Mouse (Mus musculus) forebrain, embryonic 10.5 days (tissue): Measurements from ENCODE around the gene Ubxn11. TPM values are rescaled to one million over a fixed set of nuclear protein-coding genes. Genes with fewer than 3 reads are reported as not detected.
A peak's percentile ranks its signal among the peaks of the same experiment; 100 is the strongest.

Source experiments
- DNase-seq: peaks from one replicate; pipeline ENCODE4 v3.0.0-alpha.2; 2017; ENCODE audit warnings: low spot score; ENCODE audit errors: extremely low spot score
- H3K27ac ChIP-seq: fragments of 300-500 bp; sonication (generic); 2 replicates; pipeline ENCODE4 v1.5.1; 2016; ENCODE audit warnings: mild to moderate bottlenecking
- H3K27me3 ChIP-seq: fragments of 300-500 bp; sonication (generic); 2 replicates; pipeline ENCODE4 v1.6.1; 2016; ENCODE audit warnings: mild to moderate bottlenecking; ENCODE audit not compliant: poor library complexity, severe bottlenecking
- H3K36me3 ChIP-seq: fragments of 300-500 bp; sonication (generic); replicated peaks from 2 replicates; pipeline ENCODE4 v1.6.1; 2016; ENCODE audit warnings: mild to moderate bottlenecking, moderate library complexity
- H3K4me1 ChIP-seq: fragments of 300-500 bp; sonication (generic); 2 replicates; pipeline ENCODE4 v1.6.1; 2016
- H3K4me3 ChIP-seq: fragments of 300-500 bp; sonication (generic); 2 replicates; pipeline ENCODE4 v1.5.1; 2016; ENCODE audit warnings: mild to moderate bottlenecking, moderate library complexity
- H3K9me3 ChIP-seq: fragments of 300-500 bp; sonication (generic); 2 replicates; pipeline ENCODE4 v1.6.1; 2016; ENCODE audit warnings: mild to moderate bottlenecking, moderate library complexity
- WGBS: fragments of 180-500 bp; shearing (Covaris S2); methylation state at CpG from one replicate; pipeline ENCODE4 v1.1.7; 2016; 5-methylcytosine and 5-hydroxymethylcytosine counted together
- polyA plus RNA-seq: library from polyadenylated mRNA; unstranded; fragments of >200 nt; fragmentation: Nextera tagmentation; extraction: Ambion mirVana; gene quantifications from 2 replicates; pipeline ENCODE4 v1.2.1, GENCODE M21; 2016

The Ubxn11 gene
- polyA plus RNA-seq, 1 experiment from 2014 or later: 7.3 TPM

DNA sequence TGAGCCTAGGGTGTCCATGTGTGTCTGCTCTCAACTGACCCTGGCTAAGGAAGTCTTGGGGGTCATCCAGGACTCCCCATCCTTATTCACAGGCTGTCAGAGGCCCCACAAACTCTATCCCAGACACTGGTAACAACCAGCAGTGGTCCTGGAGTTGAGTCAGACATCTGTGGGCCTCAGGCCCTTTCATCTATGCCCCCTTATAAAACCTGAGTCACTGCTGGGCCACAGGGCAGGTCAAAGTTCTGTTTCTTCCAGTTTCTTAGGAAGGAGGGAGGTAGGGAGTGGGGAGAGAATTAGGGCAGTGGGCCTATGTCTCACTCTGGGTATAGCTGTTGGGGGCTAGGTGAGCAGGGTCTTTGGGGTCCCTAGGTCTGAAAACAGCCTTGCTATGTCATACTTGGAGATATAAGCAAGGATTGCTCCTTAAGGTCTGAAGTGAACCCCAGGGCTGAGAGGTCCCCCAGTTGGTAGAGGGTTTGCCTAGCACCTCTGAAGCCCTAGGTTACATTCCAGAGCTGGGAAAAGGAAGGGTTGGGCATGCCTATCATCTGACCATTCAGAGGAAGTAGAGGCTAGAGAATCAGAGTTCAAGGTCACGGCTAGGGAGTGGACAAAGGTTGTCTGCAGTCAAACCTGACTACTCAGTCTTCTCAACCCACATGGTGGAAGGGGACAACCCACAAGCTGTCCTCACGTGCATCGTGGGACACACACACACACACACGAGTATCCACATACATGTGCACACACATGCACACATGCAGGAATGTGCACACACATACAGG, 33.4 kb upstream of the Ubxn11 start:
- Histone ChIP-seq H3K4me1 (peaks cover 13% of the 10 kb centered on the region), H3K9me3 (peaks cover 3% of the 10 kb centered on the region; the same call in 1 of the 2 replicates), H3K36me3 (no peaks in the 10 kb centered on the region), H3K27me3 (peaks cover 34% of the 10 kb centered on the region), H3K27ac (no peak overlapping the region), H3K4me3 (no peak overlapping the region)
- DNase-seq: no peak
- WGBS: 90% methylated on average over 4 of the region's 4 CpGs

DNA sequence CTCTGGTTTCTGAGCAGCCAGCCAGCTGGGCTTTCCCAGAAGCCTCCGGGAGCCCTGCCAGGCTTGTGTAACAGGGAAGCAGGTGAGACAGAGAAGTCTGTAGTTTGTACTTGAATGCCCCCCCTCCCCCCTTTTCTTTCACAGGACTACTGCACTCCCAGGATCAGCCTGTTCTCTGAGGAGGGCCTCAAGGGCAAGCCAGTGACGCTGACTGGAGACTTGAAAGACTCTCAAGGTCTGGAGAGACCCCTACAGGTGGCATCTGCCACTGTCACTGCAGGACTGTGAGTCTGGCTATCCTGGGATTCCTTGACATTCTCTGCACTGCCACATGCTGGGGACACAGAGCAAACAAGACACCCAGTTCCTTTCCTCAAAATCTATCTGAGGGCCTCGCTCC, 23.7 kb upstream of the Ubxn11 start:
- peak overlapping the region; percentile 70 for H3K27ac ChIP-seq
- DNase-seq: peak; percentile 62
- H3K4me1 ChIP-seq: peaks cover 28% of the 10 kb centered on the region
- no peaks in the 10 kb centered on the region for H3K9me3 ChIP-seq
- H3K4me3 ChIP-seq: no peak overlapping the region
- H3K36me3 ChIP-seq: no peaks in the 10 kb centered on the region
- 26% methylated on average over 3 of the region's 3 CpGs for WGBS
- H3K27me3 ChIP-seq: peaks cover 40% of the 10 kb centered on the region

DNA sequence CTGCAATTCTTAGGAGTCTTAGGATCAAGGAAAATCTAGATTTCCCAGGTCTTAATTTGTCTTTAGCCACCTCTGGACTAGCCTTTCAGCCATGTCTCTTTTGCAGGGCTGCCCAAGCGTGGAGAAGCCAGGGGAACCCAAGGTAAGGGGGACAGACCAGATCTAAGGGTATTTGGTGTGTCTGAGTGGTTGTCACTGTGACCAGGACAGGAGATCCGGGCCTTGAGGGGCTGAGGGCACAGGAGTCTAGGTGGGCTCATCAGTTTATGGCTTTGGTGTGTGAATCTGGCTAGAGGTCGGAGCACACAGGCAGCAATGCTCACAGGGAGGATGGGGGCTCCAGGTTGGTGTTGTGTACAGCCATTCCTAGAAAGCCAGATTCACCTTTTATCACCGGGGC, 21.7 kb upstream of the Ubxn11 start:
- WGBS: 87% methylated on average over 4 of the region's 4 CpGs
- Histone ChIP-seq H3K9me3 (no peaks in the 10 kb centered on the region; the same call in 1 of the 2 replicates), H3K4me1 (peaks cover 28% of the 10 kb centered on the region), H3K36me3 (no peaks in the 10 kb centered on the region), H3K4me3 (0 out of 2 replicates have a peak overlapping the region, but pooled peaks have one; percentile 67), H3K27ac (no peak overlapping the region), H3K27me3 (peaks cover 41% of the 10 kb centered on the region)
- no peak for DNase-seq

DNA sequence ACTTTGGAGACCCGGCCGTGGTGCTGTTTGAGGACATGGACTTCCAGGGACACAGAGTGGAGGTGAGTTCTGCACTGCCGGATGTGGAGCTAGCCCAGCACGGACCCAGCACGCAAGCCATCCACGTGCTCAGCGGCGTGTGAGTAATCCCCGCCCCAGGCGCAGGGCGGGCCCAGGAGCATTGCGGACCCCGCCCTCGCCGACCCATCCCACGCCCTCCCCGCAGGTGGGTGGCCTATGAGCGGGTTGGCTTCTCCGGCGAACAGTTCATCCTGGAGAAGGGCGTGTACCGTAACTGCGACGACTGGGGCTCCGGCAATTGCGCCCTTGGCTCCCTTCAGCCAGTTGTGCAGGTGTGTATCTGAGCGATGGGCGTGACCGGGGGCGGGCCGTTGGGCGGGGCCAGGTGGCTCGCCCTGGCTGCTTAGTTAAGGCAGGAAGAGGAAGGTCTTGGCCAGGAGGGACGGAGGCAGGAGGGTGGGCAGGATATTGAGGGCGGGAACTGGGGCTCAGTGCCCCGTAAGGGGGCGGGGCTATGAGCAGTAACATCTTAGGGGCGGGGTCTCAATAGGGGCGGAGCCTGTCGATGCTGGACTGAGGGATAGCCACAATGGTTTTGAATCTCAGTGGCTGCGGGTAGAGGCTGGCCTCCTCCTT, 20.5 kb upstream of the Ubxn11 start:
- Histone ChIP-seq H3K27ac (peak overlapping the region; percentile 72), H3K9me3 (no peaks in the 10 kb centered on the region; the same call in 1 of the 2 replicates)

DNA sequence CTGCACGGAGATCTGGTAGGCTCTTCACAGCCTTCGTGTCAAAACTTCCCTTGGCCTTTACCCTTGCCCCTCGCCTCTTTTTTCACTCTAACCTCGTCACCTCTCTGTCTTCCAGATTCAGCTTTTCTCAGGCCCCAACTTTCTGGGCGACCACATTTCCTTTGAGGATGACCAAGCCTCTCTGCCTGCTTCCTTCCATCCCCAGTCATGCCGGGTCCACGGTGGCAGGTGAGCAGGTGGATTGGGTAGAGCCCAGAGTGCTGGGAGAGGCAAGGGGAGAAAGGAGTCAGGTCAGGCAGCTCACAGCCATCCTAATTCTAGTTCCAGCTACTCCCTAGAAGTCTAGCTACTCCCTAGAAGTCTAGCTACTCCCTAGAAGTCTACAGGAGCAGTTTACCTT, 19.9 kb upstream of the Ubxn11 start:
- Histone ChIP-seq H3K27ac (peak overlapping the region; percentile 72), H3K36me3 (no peaks in the 10 kb centered on the region), H3K9me3 (no peaks in the 10 kb centered on the region; the same call in 1 of the 2 replicates), H3K4me3 (peak overlapping the region; percentile 67), H3K27me3 (peaks cover 41% of the 10 kb centered on the region), H3K4me1 (peaks cover 28% of the 10 kb centered on the region)
- WGBS: 17% methylated on average over 7 of the region's 7 CpGs
- DNase-seq: no peak

More for the DNA sequence above, 20.5 kb upstream of the Ubxn11 start:
- DNase-seq: peak; percentile 74
- Histone ChIP-seq H3K36me3 (no peaks in the 10 kb centered on the region), H3K27me3 (peaks cover 41% of the 10 kb centered on the region), H3K4me3 (peak overlapping the region; percentile 67), H3K4me1 (peaks cover 28% of the 10 kb centered on the region)
- WGBS: under 1% methylated on average over 41 of the region's 41 CpGs

DNA sequence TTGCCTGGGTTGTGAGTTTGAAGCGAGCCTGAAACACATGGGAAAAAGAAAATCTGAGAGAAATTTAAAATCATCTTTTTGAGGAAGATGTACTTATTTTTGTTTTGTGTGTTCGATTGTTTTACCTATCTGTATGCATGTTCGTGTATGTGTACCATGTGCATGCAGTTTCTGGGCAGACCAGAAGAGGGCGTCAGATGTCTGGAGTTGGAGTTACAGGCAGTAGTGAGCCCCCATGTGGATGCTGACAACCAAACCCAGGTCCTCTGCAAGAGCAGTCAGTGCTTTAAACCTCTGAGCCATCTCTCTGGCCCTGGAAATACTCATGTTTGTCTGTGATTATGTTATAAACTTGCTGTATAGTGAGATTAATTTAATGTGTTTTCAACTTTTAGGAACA, 17.4 kb upstream of the Ubxn11 start:
- DNase-seq: no peak
- no peaks in the 10 kb centered on the region for H3K36me3 ChIP-seq
- peaks cover 18% of the 10 kb centered on the region for H3K4me1 ChIP-seq
- H3K9me3 ChIP-seq: no peaks in the 10 kb centered on the region; the same call in 1 of the 2 replicates
- WGBS: 85% methylated on average over 4 of the region's 4 CpGs
- H3K4me3 ChIP-seq: no peak overlapping the region
- no peak overlapping the region for H3K27ac ChIP-seq
- H3K27me3 ChIP-seq: peaks cover 35% of the 10 kb centered on the region

DNA sequence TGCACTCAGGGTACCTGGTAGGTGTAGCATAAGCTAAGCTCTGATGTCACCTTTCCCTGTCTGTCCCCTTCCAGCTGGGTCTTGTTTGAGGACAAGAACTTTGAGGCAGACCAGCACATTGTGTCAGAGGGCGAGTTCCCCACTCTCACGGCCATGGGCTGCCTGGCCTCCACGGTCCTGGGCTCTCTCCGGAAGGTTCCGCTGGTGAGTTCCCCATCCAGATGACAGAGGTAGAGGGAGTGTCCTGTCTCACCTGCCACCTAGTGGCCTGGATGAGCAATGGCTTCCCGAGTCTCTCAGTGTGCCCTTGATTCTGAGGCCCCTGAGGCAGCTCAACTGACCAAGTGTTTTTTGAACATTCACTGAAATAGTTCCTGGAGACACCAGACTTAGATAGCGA, 15.0 kb upstream of the Ubxn11 start:
- 54% methylated on average over 7 of the region's 7 CpGs for WGBS
- peaks cover 14% of the 10 kb centered on the region for H3K27me3 ChIP-seq
- no peaks in the 10 kb centered on the region; the same call in 1 of the 2 replicates for H3K9me3 ChIP-seq
- no peaks in the 10 kb centered on the region for H3K36me3 ChIP-seq
- DNase-seq: peak; percentile 52
- H3K4me3 ChIP-seq: no peak overlapping the region
- no peak overlapping the region for H3K27ac ChIP-seq
- H3K4me1 ChIP-seq: peaks cover 5% of the 10 kb centered on the region

DNA sequence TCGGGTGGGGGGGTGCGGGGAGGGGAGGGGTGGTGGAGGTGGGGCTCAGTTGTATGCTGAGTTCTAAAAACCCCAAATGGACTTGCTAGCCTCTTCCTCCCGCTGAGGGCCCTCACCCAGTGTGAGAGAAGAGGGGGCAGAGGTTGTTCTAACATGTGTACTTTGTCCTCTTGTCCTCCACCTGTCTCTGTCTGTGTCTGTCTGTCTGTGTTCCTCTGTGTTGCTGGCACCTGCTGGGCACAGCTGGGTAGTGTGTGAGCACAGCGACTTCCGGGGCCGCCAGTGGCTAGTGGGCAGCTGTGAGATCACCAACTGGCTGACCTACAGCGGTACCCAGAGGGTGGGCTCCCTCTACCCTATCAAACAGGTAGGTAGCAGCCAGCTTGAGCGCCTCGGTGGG, 13.3 kb upstream of the Ubxn11 start:
- H3K4me3 ChIP-seq: no peak overlapping the region
- WGBS: 82% methylated on average over 9 of the region's 9 CpGs
- no peaks in the 10 kb centered on the region for H3K4me1 ChIP-seq
- H3K36me3 ChIP-seq: no peaks in the 10 kb centered on the region
- H3K27ac ChIP-seq: no peak overlapping the region
- DNase-seq: no peak
- no peaks in the 10 kb centered on the region for H3K27me3 ChIP-seq
- H3K9me3 ChIP-seq: no peaks in the 10 kb centered on the region; the same call in 1 of the 2 replicates

DNA sequence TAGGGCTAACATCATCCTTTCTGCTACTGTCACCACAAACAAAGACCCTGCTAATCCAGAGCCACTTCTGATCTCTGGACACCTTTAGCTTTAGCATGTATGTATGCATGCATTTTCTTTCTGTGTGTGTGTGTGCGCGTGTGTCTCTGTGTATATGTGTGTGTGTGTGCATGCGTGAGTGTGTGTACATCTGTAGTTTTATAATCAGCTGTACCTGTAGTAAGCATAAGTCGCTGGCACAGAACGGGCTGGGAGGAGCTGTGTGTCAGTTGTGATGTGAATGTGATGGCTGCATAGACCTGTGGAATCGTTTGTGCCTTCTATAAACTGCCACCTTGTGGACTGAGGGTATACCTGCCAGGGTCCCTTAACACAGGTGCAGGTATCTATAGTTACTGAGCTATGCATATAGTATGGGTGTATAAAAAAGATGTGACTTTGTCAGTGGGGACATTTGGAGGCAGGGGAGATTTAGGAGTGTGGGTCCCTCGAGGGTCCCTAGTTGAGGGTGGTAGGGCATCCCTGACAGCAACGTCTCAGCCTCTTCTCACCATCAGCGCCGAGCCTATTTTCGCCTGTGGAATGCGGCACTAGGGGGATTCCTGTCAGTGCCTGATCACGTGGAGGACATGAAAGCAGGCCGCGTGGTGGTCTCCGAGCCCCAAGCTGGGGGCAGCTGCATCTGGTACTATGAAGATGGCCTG, 11.7 kb upstream of the Ubxn11 start:
- H3K9me3 ChIP-seq: no peaks in the 10 kb centered on the region
- 88% methylated on average over 16 of the region's 16 CpGs for WGBS
- DNase-seq: no peak
- no peaks in the 10 kb centered on the region for H3K36me3 ChIP-seq
- no peaks in the 10 kb centered on the region for H3K27me3 ChIP-seq
- no peak overlapping the region for H3K4me3 ChIP-seq
- H3K4me1 ChIP-seq: no peaks in the 10 kb centered on the region
- H3K27ac ChIP-seq: no peak overlapping the region

DNA sequence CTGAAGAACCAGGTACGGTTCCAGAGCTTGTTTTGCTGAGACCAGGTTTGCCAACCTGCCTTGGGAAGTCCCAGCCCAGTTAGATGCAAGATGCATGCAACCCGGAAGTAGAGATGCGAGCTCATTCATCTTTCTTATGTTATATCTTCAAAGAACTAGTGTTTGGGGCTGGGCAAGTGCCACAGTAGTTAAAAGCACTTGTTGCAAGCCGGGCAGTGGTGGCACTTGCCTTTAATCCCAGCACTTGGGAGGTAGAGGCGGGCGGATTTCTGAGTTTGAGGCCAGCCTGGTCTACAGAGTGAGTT, 11.2 kb upstream of the Ubxn11 start:
- H3K27me3 ChIP-seq: no peaks in the 10 kb centered on the region

DNA sequence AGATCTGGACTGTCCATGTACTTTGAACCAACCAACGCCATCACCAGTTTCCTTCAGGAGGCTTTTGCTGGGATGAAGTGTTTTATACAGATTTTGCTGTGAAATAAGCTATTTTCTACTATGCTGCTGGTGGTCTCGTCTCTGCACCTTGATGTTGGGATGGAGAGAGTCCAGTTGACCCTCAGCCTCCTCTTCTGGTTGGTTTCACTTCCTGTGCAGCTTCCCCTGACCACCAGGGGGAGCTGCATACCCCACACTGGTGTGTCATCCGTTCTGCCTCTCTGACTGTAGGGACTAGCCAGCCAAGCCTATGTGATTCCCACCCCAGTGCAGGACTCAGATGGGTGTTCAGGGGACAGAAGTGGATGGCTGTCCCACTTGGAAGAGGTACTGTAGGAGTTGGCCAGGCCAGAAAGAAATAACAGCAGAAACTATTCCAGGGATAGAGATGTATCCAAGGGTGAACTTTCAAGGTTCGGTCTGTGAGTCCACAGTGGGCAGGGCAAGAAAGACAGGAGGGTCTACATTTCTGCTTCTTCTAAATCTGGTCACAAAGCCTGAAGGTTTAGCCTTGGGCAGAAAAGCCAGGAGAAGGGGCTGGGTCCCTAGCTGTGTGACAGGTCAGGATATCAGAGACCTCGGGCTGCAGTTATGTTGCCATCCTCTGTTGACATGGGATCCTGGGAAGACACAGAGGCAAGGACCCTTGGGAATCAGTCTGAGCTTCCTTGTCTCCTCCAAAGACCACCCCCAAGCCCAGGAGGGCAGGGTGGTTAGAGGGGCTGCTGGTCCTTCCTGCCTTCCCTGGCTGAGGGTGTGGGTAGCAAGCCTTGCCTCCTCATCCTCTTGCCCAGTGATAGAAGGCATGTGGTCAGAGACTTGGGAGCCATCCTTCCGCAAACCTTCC, 9.7 kb upstream of the Ubxn11 start:
- Histone ChIP-seq H3K4me1 (no peaks in the 10 kb centered on the region), H3K9me3 (no peaks in the 10 kb centered on the region), H3K27ac (no peak overlapping the region), H3K4me3 (no peak overlapping the region), H3K36me3 (no peaks in the 10 kb centered on the region), H3K27me3 (no peaks in the 10 kb centered on the region)
- DNase-seq: no peak
- 73% methylated on average over 6 of the region's 6 CpGs for WGBS

More for the DNA sequence above, 11.2 kb upstream of the Ubxn11 start:
- DNase-seq: no peak
- no peaks in the 10 kb centered on the region for H3K4me1 ChIP-seq
- no peak overlapping the region for H3K27ac ChIP-seq
- 90% methylated on average over 6 of the region's 6 CpGs for WGBS
- no peaks in the 10 kb centered on the region for H3K9me3 ChIP-seq
- no peak overlapping the region for H3K4me3 ChIP-seq
- no peaks in the 10 kb centered on the region for H3K36me3 ChIP-seq

DNA sequence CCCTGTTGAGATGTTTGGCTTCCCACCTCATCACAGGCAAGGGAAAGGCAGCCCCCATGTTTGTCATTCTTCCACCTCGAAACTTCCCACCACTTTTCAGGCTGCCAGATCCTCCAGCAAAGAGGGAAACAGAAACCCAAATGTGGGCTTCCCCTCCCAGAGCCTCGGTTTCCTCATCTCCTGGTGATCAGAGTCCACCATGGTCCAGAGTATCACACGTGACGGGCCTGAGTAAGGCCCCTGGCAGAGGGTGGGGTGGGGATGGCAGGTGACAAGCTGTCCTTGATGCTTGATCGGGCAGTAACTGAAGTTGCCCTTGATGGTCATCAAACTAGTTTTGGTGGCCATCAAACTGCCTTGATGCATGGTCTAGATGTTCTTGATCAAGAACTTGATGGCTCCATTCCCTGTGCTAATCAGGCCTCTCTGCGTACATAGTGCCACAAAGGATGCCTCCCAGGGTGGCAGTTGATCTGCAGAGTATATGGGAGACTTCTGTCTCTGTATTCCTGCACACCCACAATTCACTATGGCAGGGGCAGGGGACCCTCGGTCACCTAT, 8.3 kb upstream of the Ubxn11 start:
- 90% methylated on average over 7 of the region's 7 CpGs for WGBS
- no peaks in the 10 kb centered on the region for H3K4me1 ChIP-seq
- H3K36me3 ChIP-seq: no peaks in the 10 kb centered on the region
- H3K27me3 ChIP-seq: no peaks in the 10 kb centered on the region
- DNase-seq: no peak
- no peaks in the 10 kb centered on the region for H3K9me3 ChIP-seq
- H3K4me3 ChIP-seq: no peak overlapping the region
- H3K27ac ChIP-seq: no peak overlapping the region
